ENCODE assay signal across 28 mouse cellular contexts in genomic region chr1:134225375-134225774, GRCm38 (mm10). TPM values are rescaled to one million over a fixed set of nuclear protein-coding genes. Genes with fewer than 3 reads are reported as not detected.
"Had no signal": no experiment of that assay in that cellular context is flagged by ENCODE, and none has a peak within 500 bp of the region (broad histone marks: within the 10 kb centered on the region; RNA-seq: fewer than 3 reads in every experiment).

No protein-coding gene starts in this region.

- H3K4me3 ChIP-seq: embryonic facial prominence, embryonic 10.5 days; embryonic facial prominence, embryonic 12.5 days; embryonic facial prominence, embryonic 13.5 days; embryonic facial prominence, embryonic 15.5 days; erythroblast, embryonic 14.5 days; forebrain, embryonic 10.5 days; forebrain, embryonic 12.5 days; forebrain, embryonic 13.5 days; forebrain, embryonic 15.5 days; gastrocnemius, adult 2 months had no signal

- H3K27ac ChIP-seq: embryonic facial prominence, embryonic 10.5 days; embryonic facial prominence, embryonic 12.5 days; embryonic facial prominence, embryonic 13.5 days; embryonic facial prominence, embryonic 15.5 days; forebrain, embryonic 10.5 days; forebrain, embryonic 12.5 days; forebrain, embryonic 13.5 days; forebrain, embryonic 15.5 days; gastrocnemius, adult 2 months had no signal

- H3K4me1 ChIP-seq: embryonic facial prominence, embryonic 12.5 days; embryonic facial prominence, embryonic 13.5 days; embryonic facial prominence, embryonic 15.5 days; forebrain, embryonic 10.5 days; forebrain, embryonic 12.5 days; forebrain, embryonic 13.5 days; forebrain, embryonic 15.5 days had no signal

- H3K36me3 ChIP-seq: embryonic facial prominence, embryonic 10.5 days; embryonic facial prominence, embryonic 12.5 days; embryonic facial prominence, embryonic 13.5 days; embryonic facial prominence, embryonic 15.5 days; forebrain, embryonic 10.5 days; forebrain, embryonic 12.5 days; forebrain, embryonic 15.5 days had no signal

- H3K9ac ChIP-seq: embryonic facial prominence, embryonic 12.5 days; embryonic facial prominence, embryonic 13.5 days; embryonic facial prominence, embryonic 15.5 days; forebrain, embryonic 12.5 days; forebrain, embryonic 13.5 days; forebrain, embryonic 15.5 days; forebrain, postnatal 0 days had no signal

- DNase-seq: cerebellum, adult 8-10 months; cerebellum, adult 9-10 months; cerebellum, adult 9-11 months; cerebellum, postnatal 10 days; cerebellum, postnatal 14 days; cerebellum, postnatal 36 days; embryo, embryonic 11 days; forebrain, postnatal 0 days; gastrocnemius, adult 2 months; gastrocnemius, postnatal 10 days; gastrocnemius, postnatal 14 days; gastrocnemius, postnatal 25 days; gastrocnemius, postnatal 36 days; heart, adult 11 months; heart, adult 18-20 months had no signal

- H3K27me3 ChIP-seq: embryonic facial prominence, embryonic 12.5 days; embryonic facial prominence, embryonic 13.5 days; embryonic facial prominence, embryonic 15.5 days; forebrain, embryonic 15.5 days had no signal

- H3K9me3 ChIP-seq: embryonic facial prominence, embryonic 10.5 days; embryonic facial prominence, embryonic 12.5 days; embryonic facial prominence, embryonic 13.5 days; embryonic facial prominence, embryonic 15.5 days; forebrain, embryonic 10.5 days; forebrain, embryonic 12.5 days; forebrain, embryonic 13.5 days; forebrain, embryonic 15.5 days had no signal

RNA-seq across cellular contexts. Expression of gene Adora1, which starts 9.9 kb away (rescaled TPM):
- total RNA-seq: common myeloid progenitor, adult 5-6 weeks; granulocyte monocyte progenitor cell, adult 5-6 weeks had no signal
- polyA plus RNA-seq: erythroblast, embryonic 14.5 days had no signal

RNA-seq across cellular contexts. Expression of gene Mybph, which starts 32.1 kb away (rescaled TPM):
- total RNA-seq: common myeloid progenitor, adult 5-6 weeks; granulocyte monocyte progenitor cell, adult 5-6 weeks; heart, adult 18-20 months had no signal
- polyA plus RNA-seq: erythroblast, embryonic 14.5 days; forebrain, embryonic 11.5 days; forebrain, embryonic 13.5 days; forebrain, embryonic 15.5 days; forebrain, embryonic 16.5 days had no signal

RNA-seq across cellular contexts. Expression of gene Chil1, which starts 43.4 kb away (rescaled TPM):
- polyA plus RNA-seq: erythroblast, embryonic 14.5 days; forebrain, embryonic 10.5 days had no signal
